Mouse (Mus musculus) left cerebral cortex, postnatal 36 days (tissue): Measurements from ENCODE around the gene Edaradd. TPM values are rescaled to one million over a fixed set of nuclear protein-coding genes. Genes with fewer than 3 reads are reported as not detected.

Experiments
- DNase-seq, 2 experiments: peaks; one replicate each; pipeline ENCODE4 v3.0.0; 2021 to 2022; ENCODE audit warnings: low spot score in 2 of 2, mixed read lengths in 1 of 2
- intact Hi-C: fragments of 180-260 bp; cut with DNase I; formaldehyde crosslinking; loops from one replicate; pipeline ENCODE4 v1.15.1; 2025
- total RNA-seq, 2 experiments: library from RNA; stranded (reverse); gene quantifications; 2 replicates each; pipeline ENCODE4 v1.2.3; 2021

Edaradd gene
- total RNA-seq, 2 experiments from 2014 or later: 0.09 to 0.10 TPM

DNA sequence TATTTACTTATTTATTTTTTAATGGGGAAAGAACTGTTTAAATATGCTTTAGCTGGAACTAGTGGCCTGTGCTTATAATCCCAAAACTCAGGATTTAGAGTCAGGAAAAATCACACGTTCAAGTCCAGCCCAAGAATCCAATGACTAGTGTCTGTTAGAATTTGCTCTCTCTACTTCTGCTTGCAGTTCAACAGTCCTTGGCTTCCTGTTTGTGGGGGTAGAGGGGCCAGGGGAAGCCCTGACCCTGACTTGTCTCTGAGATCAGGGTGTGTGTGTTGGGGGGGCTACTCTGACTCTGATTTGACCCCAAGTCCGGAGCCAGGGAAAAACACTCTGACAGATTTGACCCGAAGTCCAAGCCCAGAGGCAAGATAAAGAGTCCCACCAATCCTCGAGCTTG is 5.4 kb upstream of the Edaradd start:
- intact Hi-C loops: no loop called here
- DNase-seq: no peak

DNA sequence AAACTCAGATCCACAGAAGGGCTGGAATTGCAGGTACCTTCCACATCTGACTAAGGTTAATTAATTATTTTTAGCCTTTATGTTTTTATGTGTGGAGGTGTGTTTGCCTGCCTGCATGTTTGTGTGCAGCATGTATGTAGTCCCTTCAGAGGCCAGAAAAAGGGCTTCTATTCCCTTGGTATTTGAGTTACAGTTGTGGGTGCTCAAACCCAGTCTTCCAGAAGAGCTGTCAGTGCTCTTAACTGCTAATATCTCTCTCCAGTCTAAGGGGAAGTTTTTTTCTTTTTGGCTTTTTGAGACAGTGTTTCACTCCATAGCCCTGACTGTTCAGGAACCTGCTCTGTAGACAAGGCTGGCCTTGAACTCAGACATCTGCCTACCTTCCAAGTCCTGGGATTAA is 2.1 kb upstream of the Edaradd start:
- intact Hi-C loops: no loop called here
- DNase-seq: no peak

DNA sequence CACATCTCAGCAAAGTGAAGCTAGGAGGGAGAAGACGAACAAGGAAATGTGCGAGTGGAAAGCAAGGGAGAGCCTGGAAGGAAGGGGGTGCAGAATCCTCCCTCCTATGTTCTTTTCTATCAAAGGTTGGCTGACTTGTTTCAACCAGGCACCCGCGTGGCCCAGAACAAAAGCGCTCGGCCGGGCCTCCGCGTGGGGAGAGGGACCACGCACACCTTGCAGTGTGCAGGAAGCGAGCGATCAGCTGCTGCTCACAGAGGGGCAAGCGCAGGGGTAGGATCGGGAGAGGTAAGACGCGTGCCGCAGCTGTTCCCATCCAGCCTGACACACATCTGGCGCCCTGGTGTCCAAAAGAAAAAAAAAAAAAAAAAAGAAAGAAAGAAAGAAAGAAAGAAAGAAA is 867 bp downstream of the Edaradd start:
- no peak for DNase-seq
- intact Hi-C loops: no loop called here

DNA sequence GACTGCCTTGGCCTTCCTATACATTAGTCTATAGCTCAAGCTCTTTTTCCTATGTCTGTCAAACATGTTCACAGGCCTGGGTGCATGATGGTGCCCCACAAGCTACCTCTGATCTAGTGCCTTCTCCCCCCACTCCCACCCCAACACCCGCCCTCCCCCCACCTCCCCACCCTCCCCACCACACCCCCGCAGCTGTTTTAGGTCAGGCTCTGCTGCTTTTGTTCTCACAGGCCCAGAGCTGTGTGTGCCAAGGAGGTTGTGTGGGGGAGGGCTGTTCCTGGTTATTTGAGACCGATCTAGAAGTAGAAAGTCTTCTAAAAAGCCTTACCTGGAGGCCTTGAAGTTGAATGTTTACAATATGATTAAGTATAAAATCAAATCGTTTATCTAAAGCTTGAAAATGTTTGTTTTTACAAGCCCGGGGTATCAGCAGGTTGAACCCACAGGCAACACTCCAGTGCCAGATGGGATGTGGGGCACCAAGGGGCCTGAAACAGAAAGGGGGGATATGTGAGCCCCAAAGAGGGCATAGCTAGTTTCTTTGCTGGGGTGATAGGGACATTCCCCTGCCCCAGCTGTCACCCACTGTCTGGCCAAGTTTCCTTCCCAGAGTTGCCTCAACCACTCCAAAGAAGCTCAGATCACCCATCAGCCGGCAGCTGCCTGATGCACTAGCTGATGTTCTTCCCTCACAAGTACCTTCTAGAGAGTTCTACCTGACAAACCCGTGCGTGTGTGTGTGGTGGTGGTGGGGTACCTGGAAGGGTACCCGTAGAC is 8.9 kb downstream of the Edaradd start:
- no peak for DNase-seq
- intact Hi-C loops: no loop called here

DNA sequence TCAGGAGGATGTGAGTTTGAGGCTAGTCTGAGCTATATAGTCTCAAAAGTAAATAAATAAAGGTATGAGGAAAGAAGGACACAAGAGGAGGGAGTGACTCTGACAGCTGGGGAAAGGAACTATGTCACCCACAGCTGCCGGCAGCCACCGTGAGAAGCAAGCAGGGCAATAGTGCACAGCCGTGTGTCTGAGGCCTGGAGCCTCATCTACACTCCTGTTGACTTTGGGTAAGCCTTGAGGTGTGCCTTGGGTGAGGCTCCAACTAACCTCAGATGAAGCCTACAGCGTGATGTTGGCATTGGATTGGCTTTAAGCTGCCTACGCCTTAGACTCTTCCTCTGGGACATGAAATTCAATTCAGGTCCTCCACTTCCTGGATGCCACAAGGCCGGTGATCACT is 10.2 kb downstream of the Edaradd start:
- intact Hi-C loops: no loop called here
- DNase-seq: no peak

DNA sequence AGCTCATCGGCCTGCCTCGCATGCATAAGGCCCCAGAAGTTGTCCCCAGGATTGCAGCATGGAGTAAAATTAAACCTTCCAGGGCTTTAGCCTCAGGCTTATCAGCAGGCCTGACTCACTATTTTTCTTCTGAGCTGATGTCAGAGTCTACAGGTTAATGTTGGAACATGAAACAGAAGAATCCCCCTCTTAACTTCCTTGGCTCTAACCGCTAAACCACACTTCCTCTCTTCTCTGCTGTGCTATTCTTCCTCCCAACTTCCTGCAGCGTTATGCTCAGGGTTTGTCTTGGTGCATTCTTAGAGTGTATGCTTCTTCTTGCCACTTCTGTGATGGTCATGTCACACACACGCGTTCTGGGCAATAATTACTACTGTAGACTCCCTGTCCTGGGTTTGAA is 12.8 kb downstream of the Edaradd start:
- DNase-seq: no peak

DNA sequence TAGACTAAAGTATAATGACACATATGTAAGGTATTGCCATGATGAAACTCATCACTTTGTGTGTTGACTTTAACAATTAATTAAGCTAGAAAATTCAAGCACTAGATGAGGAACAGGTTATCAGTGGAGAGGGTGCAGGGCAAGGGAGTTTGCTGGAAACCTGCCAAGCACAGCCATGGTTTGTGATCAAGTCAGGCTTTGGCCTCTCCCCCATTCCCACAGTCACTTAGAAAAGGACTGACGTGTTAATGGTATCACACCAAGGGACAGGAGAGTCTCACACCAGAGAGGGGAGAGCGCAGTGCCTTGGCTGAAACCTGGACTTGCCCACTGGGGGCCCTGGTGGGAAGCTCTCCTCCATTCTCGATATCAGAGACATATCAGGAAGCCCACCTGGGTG is 14.9 kb downstream of the Edaradd start:
- intact Hi-C loops: no loop called here
- DNase-seq: no peak

More for the DNA sequence above, 12.8 kb downstream of the Edaradd start:
- intact Hi-C loops: no loop called here

DNA sequence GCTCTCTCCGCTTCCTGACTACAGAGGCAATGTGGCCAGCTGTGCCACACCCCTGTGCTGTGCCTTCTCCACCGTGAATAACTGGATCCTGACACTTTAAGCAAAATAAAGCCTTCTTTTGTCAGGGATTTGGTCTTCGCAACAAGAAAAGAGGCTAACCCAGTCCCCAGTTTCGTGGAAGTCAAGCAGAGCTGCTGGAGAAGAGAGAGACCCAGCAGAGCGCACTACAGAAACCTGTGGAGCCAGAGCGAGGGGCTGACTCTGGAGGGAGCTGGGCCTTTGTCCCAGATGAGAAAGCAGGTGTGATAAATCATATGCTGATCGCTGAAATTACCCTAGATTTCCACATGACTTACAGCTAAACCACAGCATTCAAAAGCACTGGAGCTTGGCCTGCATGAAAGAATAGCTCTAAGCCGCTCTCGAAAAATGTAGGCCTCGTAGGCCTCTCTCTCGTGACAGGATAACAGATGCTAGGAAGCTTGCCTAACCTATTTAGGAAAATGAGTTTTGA is 16.9 kb downstream of the Edaradd start:
- DNase-seq: no peak
- intact Hi-C loops: no loop called here

DNA sequence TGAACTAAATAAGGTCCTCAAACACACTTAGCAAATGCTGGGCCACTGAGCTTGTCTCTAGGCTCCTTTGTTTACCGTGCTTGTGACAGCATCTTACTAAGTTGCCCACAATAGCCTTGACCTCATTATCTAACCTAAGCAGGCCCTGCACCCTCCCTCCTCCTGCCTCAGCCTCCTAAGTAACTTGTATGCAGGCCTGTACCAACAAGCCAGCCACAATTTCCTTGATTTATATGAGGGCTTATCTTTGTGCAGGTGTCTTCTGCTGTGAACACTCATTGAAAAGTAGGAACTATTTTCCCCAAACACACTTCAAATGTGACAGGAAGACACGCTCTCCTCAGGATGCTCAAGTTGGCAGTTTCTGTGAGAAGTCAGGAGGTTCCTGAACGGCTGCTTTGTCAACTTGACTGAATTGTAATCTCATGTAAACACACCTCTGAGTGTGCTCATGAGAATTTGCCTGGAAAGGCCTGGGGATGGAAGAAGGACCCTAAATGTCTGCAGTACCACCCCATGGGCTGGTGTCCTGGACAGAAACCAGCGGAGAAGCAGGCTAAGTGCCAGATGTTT is 17.5 kb downstream of the Edaradd start:
- DNase-seq: no peak
- intact Hi-C loops: no loop called here

DNA sequence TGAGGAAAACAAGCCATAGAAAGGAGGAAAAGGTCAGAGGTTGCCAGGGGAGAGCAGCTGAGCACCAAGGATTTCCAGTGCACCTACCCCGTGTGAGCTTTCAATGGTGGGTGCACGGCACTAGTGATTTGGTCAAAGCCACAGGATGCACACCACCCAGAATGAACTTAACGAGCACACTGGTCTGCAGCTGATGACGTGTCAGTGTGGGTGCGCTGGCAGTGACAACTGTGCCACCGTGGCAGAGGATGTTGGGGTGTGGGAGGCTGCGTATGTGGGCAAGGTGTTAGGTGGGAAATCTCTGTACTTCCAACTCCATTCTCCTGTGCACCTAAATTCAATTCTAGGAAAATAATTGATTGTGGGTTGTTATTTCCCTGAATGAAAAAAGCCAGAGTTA is 21.1 kb downstream of the Edaradd start:
- DNase-seq: peak; percentile 12 to 17

DNA sequence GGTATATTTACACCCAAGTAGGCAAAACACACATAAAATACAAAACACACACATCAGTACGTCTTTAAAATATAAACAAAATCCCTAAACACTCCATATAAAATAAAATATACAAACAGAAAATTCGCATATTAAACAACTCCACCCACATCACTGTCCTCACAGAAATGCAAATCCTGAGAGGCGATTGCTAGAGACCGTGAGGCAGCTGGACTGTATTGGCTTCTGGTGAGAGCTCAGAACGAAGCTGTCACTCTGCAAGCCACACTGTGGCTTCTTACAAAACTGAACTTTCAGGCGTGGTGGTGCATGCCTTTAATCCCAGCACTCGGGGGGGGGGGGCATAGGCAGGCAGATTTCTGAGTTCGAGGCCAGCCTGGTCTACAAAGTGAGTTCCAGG is 22.4 kb downstream of the Edaradd start:
- no peak for DNase-seq
- intact Hi-C loops: no loop called here

More for the DNA sequence above, 21.1 kb downstream of the Edaradd start:
- intact Hi-C loops: no loop called here

DNA sequence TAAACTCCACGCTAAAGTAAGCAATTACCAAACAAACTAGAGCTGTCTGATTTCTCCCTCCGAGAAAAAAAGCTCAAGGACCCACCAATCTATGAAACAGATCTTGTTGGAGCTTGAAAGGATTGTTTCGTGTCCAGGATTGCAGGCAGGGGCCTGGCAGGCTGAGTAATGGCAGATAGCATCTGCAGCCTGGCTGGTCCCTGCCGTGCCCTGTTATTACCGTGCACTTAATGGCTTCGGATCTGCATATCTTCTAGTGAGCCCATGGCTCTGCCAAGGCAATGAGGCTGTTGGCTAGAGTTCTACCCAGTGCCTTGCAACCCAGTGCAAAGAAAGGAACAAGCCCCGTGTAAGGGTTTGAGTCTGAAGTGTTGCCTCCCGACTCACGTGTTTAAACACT is 25.5 kb downstream of the Edaradd start:
- intact Hi-C loops: no loop called here

DNA sequence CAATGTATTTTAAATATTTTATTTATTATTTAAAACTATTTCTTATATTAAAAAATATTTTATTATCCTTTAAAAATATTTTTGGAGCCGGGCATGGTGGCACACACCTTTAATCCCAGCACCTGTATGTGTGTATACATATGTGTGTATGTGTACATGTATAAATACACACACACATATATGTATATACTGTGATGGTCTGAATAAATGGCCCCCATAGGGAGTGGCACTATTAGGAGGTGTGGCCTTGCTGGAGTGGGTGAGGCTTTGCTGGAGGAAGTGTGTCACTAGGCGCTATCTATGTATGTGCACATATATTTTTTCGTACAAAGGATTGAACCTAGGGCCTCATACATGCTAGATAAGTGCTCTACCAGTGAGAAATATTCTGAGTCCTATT is 27.7 kb downstream of the Edaradd start:
- intact Hi-C loops: no loop called here
- no peak for DNase-seq

More for the DNA sequence above, 25.5 kb downstream of the Edaradd start:
- DNase-seq: no peak

DNA sequence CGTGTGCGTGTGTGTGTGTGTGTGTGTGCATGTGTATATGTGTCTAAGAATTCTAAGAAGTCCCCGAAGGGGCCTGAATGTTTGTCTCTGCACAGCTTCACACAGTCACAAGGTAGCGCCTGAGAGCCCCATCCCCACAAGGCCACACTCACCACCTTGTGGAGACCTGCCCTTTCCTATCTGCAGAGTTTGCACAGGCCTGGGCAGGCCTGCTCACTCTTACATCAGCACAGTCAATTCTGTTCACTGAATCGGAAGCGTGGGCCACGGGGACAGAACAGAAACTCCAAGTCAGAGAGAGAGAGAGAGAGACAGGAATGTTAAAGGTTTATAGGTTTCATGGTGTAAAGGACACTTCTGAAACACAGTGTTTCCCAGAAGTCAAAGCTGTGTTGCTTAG is 34.6 kb downstream of the Edaradd start:
- no peak for DNase-seq
- intact Hi-C loops: no loop called here

DNA sequence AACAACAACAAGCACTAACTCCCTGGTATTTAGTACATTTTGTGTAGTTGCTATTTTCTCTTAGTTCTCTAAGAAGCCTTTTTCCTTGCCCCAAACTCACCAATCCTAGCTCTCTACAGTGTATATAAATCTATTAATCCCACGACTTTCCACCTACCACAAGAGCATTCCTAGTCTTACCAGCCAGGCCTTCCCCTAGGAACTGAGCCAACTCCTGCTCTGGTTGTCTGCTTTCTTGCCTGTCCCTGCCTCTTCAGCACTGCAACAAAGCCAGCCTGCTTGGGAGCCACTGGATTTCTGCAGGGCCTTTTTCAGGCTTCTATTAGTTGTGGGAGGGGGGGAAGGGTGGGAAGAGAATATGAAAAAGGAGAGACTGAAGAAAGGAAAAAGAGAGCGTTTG is 35.0 kb downstream of the Edaradd start:
- intact Hi-C loops: no loop called here
- no peak for DNase-seq

DNA sequence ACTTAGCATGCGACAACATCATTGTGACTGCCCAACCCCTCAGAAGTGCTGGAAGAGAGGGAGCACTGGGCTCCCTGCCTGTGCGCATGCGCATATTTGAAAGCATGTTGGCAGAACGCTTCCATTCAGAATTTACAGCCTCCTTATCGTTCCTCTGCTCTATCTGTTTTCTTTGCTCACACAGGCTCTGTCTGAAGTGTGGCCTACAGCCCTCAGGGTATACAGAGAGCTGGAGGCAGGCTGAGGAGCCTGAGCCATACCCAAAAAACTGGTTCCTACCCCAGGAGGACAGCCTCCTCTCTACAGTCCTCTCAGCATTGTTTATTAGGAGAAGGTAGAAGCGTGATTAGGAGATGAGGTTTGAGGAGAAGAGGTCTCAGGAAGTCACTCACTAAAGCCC is 40.4 kb downstream of the Edaradd start:
- no peak for DNase-seq
- intact Hi-C loops: loop anchor here (10.0 kb wide), 1 partner anchor 55 kb away; no protein-coding TSS in a partner anchor

DNA sequence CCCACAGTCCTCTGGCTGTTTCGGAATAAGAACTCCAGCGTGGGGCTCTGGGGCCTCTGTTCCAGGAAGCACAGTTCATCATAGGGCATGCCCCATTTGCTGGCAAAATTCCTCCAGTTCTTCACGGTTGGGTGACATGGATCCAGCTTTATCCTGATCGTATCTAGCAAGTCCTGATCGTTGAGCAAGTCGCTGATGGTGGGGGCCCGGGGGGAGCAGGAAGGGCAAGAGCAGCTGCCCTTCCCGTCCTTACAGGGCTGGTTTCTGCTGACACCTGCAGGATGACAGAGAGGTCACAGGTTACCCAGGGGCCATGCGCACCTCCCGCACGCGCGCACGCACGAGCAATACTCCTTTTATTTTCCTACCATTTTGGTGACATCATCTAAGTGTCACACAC is 41.9 kb downstream of the Edaradd start:
- intact Hi-C loops: loop anchor here (10.0 kb wide), 1 partner anchor 56 kb away; no protein-coding TSS in a partner anchor
- DNase-seq: no peak

DNA sequence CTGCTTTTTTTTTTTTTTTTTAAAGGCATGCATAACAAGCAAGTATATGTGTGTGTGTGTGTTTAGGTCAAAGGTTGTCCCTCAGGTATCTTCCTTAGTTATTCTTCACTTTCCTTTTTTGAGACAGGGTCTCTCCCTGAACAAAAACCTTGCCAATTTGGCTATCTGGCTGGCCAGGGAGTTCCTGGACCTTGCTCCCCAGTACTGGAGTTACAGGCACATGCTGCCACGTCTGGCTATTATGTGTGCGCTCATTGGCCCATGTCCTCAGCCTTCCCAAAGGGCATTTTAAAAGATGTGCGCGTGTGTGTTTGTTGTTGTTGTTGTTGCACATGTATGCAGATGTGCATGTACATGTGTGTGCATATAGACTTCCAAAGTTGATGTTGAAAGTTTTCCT is 43.4 kb downstream of the Edaradd start:
- DNase-seq: no peak
- intact Hi-C loops: loop anchor here (10.0 kb wide), 1 partner anchor 58 kb away; no protein-coding TSS in a partner anchor

DNA sequence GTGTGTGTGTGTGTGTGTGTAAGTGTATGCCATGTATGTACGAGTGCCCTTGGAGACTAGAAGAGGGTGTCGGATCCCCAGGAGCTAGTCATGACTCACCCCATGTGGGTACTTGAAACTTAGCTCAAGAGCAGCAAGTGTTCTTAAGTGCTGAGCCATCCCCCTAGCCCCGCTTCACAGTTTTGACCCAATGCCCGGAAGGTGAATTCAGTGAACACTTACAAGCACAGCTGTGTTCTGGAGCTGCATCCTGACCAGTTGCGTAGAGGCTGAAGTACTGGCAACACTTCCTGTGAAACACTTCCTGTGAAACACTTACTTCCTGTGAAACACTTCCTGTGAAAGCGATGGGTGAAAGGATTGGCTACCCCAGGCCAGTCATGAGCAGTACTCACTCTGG is 45.0 kb downstream of the Edaradd start:
- DNase-seq: no peak
- intact Hi-C loops: loop anchor here (10.0 kb wide), 1 partner anchor 60 kb away; no protein-coding TSS in a partner anchor

DNA sequence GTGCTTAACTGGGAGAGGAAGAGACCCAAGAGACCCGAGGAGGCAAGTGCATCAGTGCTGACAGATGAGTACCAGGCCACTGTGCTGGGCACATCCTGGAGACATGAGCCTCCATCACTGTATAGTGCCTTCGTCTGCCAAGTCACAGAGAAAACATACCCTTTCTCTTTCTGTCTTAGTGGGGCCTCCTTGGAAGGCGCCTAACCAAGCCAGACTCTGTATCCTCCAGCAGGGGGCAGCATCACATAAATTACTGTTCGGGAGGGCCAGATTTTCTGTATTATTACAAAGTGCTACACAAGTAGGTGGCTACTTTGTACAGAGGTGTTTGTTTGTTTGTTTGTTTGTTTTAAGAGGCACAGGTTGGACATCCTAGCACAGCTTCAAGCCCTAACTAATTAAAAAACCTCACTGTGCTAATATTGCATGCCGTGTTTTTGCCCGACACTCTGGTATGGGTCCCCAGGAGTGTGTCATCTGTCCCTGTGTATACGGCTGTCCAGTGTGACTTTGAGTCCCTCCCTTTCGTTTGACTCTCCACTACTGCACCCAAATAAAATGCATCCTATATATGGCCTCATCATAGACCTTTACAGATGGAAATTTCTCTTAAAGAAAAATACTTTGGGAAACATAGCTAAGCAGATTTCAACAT is 46.4 kb downstream of the Edaradd start:
- intact Hi-C loops: loop anchor here (2.0 to 10.0 kb wide), 3 partner anchors 61 to 943 kb away; no protein-coding TSS in a partner anchor
- peak; percentile 46 to 74 for DNase-seq
